Comparison of ENCODE assay signal across 7 mouse cellular contexts in the genomic region with DNA sequence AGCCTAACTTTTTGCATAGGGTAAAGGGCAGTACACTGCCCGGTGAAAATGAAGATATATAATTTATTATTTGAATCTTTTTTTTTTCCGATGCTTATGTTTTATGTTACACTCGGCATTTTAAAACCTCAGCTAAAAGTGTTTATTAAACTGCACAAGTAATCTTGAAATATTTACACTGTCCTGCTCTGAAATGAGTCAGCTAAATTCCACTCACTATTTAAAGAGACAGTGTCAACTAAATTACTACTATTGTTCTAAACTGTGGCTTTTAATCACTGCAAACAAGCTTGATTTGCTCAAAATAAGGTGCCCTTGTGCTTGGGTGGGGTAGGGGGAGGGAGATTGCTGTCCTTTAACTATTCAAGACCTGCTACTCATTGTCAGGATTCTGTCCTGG. TPM values are rescaled to one million over a fixed set of nuclear protein-coding genes. Genes with fewer than 3 reads are reported as not detected.
DNase-seq lines count a peak whose midpoint lies in the region; ATAC-seq lines count a peak whose summit lies in the region.

No protein-coding gene starts in this region.

- DNase-seq in neural tube, embryonic 11.5 days (ENCODE audit: low spot score): no peak
- DNase-seq in neural tube, embryonic 10.5 days (ENCODE audit: extremely low spot score, low spot score): no peak
- no peak for DNase-seq in right cerebral cortex, postnatal 4 days
- no peak for DNase-seq in layer of hippocampus, postnatal 10 days (ENCODE audit: low spot score in 2 of 2)

- peak overlapping the region; percentile 96 for H3K4me3 ChIP-seq in neural tube, embryonic 11.5 days (ENCODE audit: low read depth, low read length)
- H3K4me3 ChIP-seq in embryonic facial prominence, embryonic 15.5 days (replicated peaks): peak overlapping the region; percentile 93
- H3K4me3 ChIP-seq in limb, embryonic 12.5 days (replicated peaks): peak overlapping the region; percentile 95
- peak overlapping the region; percentile 79 for H3K4me3 ChIP-seq in stomach, embryonic 16.5 days (replicated peaks; ENCODE audit: low read length)

- ATAC-seq in neural tube, embryonic 11.5 days (ENCODE audit: insufficient read depth, low FRiP score, low TSS enrichment): no peak
- ATAC-seq in embryonic facial prominence, embryonic 15.5 days (ENCODE audit: insufficient number of reproducible peaks, low FRiP score, low TSS enrichment, low read depth): no peak
- no peak for ATAC-seq in limb, embryonic 12.5 days (ENCODE audit: insufficient number of reproducible peaks, insufficient read depth, low FRiP score, low TSS enrichment, low read depth)
- ATAC-seq in stomach, embryonic 16.5 days (ENCODE audit: insufficient read depth, low FRiP score): no peak

- no peak overlapping the region for H3K27ac ChIP-seq in neural tube, embryonic 11.5 days (ENCODE audit: low read depth, low read length)
- peak overlapping the region; percentile 75; the same call in 1 of the 2 replicates for H3K27ac ChIP-seq in embryonic facial prominence, embryonic 15.5 days (replicated peaks)
- no peak overlapping the region for H3K27ac ChIP-seq in limb, embryonic 12.5 days
- peak overlapping the region; percentile 57; the same call in 1 of the 2 replicates for H3K27ac ChIP-seq in stomach, embryonic 16.5 days (ENCODE audit: low read length)

- WGBS in neural tube, embryonic 11.5 days: 42% methylated on average over 3 of the region's 3 CpGs
- 18% methylated on average over 3 of the region's 3 CpGs for WGBS in embryonic facial prominence, embryonic 15.5 days
- 50% methylated on average over 3 of the region's 3 CpGs for WGBS in limb, embryonic 12.5 days
- 3% methylated on average over 3 of the region's 3 CpGs for WGBS in stomach, embryonic 16.5 days

- H3K36me3 ChIP-seq in neural tube, embryonic 11.5 days (ENCODE audit: control insufficient read depth, insufficient read depth, low read length): no peaks in the 10 kb centered on the region; the same call in 1 of the 2 replicates
- H3K36me3 ChIP-seq in embryonic facial prominence, embryonic 15.5 days: peaks cover 10% of the 10 kb centered on the region
- peaks cover 20% of the 10 kb centered on the region for H3K36me3 ChIP-seq in limb, embryonic 12.5 days
- H3K36me3 ChIP-seq in stomach, embryonic 16.5 days (ENCODE audit: control insufficient read depth, insufficient read depth, low read length): peaks cover 5% of the 10 kb centered on the region

- no peak overlapping the region; the same call in 1 of the 2 replicates for H3K9ac ChIP-seq in neural tube, embryonic 11.5 days (ENCODE audit: low read length)
- H3K9ac ChIP-seq in embryonic facial prominence, embryonic 15.5 days: 0 out of 2 replicates have a peak overlapping the region, but pooled peaks have one; percentile 37
- H3K9ac ChIP-seq in limb, embryonic 12.5 days (replicated peaks): peak overlapping the region; percentile 57
- H3K9ac ChIP-seq in stomach, embryonic 16.5 days (ENCODE audit: low read length): peak overlapping the region; percentile 48

- H3K9me3 ChIP-seq in neural tube, embryonic 11.5 days (ENCODE audit: control insufficient read depth, low read length): no peaks in the 10 kb centered on the region
- H3K9me3 ChIP-seq in embryonic facial prominence, embryonic 15.5 days (replicated peaks): no peaks in the 10 kb centered on the region
- no peaks in the 10 kb centered on the region for H3K9me3 ChIP-seq in limb, embryonic 12.5 days
- no peaks in the 10 kb centered on the region for H3K9me3 ChIP-seq in stomach, embryonic 16.5 days (replicated peaks; ENCODE audit: control insufficient read depth, low read length)

- peak overlapping the region; percentile 62 for H3K4me2 ChIP-seq in neural tube, embryonic 11.5 days (ENCODE audit: low read depth)
- peak overlapping the region; percentile 55 for H3K4me2 ChIP-seq in embryonic facial prominence, embryonic 15.5 days (replicated peaks)
- peak overlapping the region; percentile 79 for H3K4me2 ChIP-seq in limb, embryonic 12.5 days
- H3K4me2 ChIP-seq in stomach, embryonic 16.5 days (ENCODE audit: low read depth, low read length): peak overlapping the region; percentile 76

- peaks cover 8% of the 10 kb centered on the region for H3K4me1 ChIP-seq in neural tube, embryonic 11.5 days (ENCODE audit: control insufficient read depth, insufficient read depth, low read length)
- 0 out of 2 replicates have a peak, but pooled peaks cover 4% of the 10 kb centered on the region for H3K4me1 ChIP-seq in embryonic facial prominence, embryonic 15.5 days
- H3K4me1 ChIP-seq in limb, embryonic 12.5 days (replicated peaks): peaks cover 12% of the 10 kb centered on the region
- peaks cover 9% of the 10 kb centered on the region for H3K4me1 ChIP-seq in stomach, embryonic 16.5 days (ENCODE audit: control insufficient read depth, insufficient read depth, low read length)

- no peaks in the 10 kb centered on the region for H3K27me3 ChIP-seq in neural tube, embryonic 11.5 days (ENCODE audit: control insufficient read depth, insufficient read depth, low read length)
- H3K27me3 ChIP-seq in embryonic facial prominence, embryonic 15.5 days: no peaks in the 10 kb centered on the region
- H3K27me3 ChIP-seq in limb, embryonic 12.5 days: no peaks in the 10 kb centered on the region
- no peaks in the 10 kb centered on the region for H3K27me3 ChIP-seq in stomach, embryonic 16.5 days (ENCODE audit: control insufficient read depth, insufficient read depth, low read length)

RNA-seq across cellular contexts. Expression of gene Zfand5, which starts 2.6 kb away (rescaled TPM):
- polyA plus RNA-seq in neural tube, embryonic 11.5 days (2014; fragmentation: Nextera tagmentation; extraction: Ambion mirVana): 186 and 199 TPM in 2 replicates
- 117 and 123 TPM in 2 replicates for polyA plus RNA-seq in embryonic facial prominence, embryonic 15.5 days (2015; fragmentation: Nextera tagmentation; extraction: Ambion mirVana)
- 124 and 126 TPM in 2 replicates for polyA plus RNA-seq in limb, embryonic 12.5 days (2016; fragmentation: Nextera tagmentation; extraction: Ambion mirVana)
- 49.2 and 54.5 TPM in 2 replicates for polyA plus RNA-seq in stomach, embryonic 16.5 days (2015; fragmentation: Nextera tagmentation; extraction: Ambion mirVana)
- total RNA-seq in layer of hippocampus, postnatal 10 days (2021): 100 to 1,000 TPM; 150 to 156 TPM

Comparison
In these comparisons a context has a peak if more than half of its experiments do, and no peak if none do; other contexts are left out.
1. H3K27ac ChIP-seq: peak in embryonic facial prominence, embryonic 15.5 days (single experiment) and stomach, embryonic 16.5 days (single experiment); none in neural tube, embryonic 11.5 days (single experiment) and limb, embryonic 12.5 days (single experiment).
2. Peak in every context shown above with its lines, with median percentiles within 50 percentile points of each other: H3K4me2 ChIP-seq and H3K4me3 ChIP-seq.